Mouse (Mus musculus) cerebellum, adult (tissue): ENCODE results near the gene Rassf5.

ENCODE experiments used
- ATAC-seq: cut with Nextera tagmentation; 2 replicates; pipeline ENCODE4 v1.9.2; 2017; ENCODE audit warnings: mild to moderate bottlenecking, moderate library complexity, mixed read lengths; ENCODE audit not compliant: insufficient number of reproducible peaks, low FRiP score, low TSS enrichment

The Rassf5 gene

DNA sequence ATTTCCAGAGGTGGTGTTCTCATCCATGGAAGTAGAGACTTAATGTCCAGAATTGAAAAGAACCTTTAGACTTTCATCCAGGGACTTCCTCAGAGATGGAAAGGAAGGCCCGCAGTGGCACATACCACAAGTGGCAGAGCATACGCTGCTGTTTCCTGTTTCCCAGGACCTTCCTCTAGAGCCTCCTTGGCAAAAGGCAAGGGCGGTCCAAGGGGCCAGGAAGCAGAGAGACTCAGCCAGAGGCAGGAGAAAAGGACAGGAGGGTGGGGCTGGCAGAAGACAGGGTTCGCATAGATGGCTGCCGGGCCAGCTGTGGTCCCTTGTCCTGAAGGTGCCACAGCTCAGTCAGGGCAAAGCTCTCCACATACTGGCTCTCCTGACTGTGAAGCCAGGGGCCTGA lies 32.1 kb downstream of the Rassf5 start:
- ATAC-seq: no peak

GRCm38 (mm10) chr1:131211655-131212054 lies 33.4 kb downstream of the Rassf5 start:
- ATAC-seq: no peak

DNA sequence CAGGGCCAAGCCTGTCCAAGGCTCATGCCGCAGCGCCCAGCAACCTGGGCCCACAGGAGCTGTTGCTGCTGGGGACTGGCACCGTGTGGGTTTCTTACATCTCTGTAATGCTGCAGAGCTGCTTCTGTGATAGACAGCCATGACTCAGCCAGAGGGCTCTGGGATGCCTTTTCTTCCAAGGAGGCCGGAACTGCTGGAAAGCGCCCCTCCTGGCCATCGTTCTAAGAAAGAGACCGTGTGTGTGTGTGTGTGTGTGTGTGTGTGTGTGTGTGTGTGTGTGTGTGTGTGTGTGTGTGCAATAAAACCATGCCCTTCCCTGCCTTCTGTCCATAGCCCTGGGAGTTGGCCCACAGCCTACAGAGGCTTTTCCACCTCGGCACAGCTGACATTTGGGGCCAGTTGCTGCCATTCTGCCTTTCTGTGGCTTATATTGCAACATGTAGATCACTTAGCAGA lies 35.1 kb downstream of the Rassf5 start:
- ATAC-seq: no peak

GRCm38 (mm10) chr1:131208800-131209199 lies 36.3 kb downstream of the Rassf5 start:
- ATAC-seq: no peak

GRCm38 (mm10) chr1:131208081-131208480 lies 37.0 kb downstream of the Rassf5 start:
- no peak for ATAC-seq

DNA sequence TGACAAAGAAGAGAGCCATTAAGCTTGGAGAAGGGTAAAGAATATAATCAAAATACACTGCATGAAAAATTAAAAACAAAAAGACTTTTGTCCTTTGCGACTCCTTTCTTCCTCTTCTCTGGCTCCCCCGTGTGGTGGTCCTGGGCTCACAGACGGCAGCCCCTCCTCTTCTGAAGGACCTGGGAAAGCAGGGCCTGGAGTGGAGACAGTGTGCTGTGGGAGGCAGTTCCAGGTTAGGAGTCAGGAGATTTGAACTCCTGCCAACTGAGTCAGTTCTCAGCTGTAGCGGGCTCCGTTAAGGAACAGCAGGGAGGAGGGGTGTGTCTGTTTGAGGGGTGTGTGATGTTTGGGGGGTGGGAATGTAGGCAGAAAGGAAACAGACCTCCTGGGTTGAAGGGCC lies 37.5 kb downstream of the Rassf5 start:
- ATAC-seq: no peak

GRCm38 (mm10) chr1:131206342-131206741 lies 38.7 kb downstream of the Rassf5 start:
- ATAC-seq: no peak

DNA sequence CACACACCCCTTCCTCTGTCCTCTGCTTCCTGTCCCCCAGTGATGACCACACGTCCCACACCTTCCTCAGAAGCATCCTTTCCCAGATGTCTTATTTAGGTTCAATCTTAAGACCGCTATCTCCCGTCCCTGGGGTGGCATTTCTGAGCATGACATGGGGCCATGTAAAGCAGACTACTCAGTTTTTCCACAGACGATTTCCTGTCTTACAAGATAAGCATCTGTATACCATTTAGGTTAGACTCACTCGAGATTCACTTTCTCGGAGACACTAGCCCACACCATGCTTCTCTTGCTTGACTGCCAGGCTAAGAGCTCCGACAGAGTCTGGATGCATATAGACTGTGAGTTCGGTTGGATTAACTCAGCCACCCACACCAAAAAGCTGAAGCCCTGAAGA lies 40.6 kb downstream of the Rassf5 start:
- ATAC-seq: no peak

GRCm38 (mm10) chr1:131201391-131201790 lies 43.7 kb downstream of the Rassf5 start:
- no peak for ATAC-seq

DNA sequence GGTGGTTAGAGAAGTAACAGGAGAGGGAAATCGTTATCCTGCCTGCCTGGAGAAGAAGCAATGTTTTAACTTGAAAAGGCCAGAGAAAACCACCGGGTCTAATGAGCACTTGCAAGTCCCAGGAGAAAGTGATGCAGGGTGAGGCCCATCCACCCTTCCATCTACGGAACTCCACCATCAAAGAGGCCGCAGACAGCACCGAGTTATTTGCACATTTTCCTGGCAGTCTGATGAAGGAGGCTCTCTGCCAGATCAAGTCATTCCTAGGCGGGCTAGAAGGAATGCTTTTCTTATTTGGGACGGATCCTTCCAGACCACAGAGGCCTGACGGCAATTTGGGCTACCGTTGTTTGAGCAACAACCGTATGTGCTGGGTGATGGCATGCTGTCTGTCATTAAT lies 44.5 kb downstream of the Rassf5 start:
- no peak for ATAC-seq

- ATAC-seq: no peak
These were observed 45.1 kb downstream of the Rassf5 start for GRCm38 (mm10) chr1:131199976-131200375.

DNA sequence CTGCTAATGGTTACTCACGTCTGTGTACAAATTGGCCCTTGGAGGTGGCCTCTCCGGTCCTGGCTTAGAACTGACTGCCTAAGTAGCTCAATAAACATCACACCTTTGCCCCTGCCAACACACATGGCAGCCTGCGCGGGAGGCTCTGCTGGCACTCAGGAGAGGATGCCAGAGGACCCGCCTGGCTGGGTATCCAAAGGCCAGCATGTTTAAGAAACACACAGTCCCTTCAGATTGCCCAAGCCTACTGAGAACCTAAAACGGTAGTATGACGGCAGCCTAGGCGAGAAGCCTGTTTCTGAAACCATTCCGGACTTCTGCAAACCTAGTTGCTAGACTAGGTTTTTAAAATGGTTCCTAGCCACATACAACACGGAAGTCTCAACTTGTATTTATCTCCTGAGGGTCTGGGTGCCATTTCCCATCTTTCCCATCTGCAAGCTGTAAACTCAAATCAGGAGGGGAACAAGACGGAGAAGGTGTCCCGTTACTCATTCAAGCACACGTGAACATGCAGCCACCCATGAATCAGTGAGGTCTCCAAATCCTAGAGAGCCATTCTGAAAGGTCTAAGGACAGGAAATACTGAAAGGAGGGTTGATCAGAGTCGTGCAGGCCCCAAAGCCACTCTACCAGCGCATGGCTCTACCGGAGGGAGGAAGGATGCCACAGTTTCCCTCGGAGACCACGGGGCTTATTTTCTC lies 45.8 kb downstream of the Rassf5 start:
- 0 out of 2 replicates have a peak, but pooled peaks have one; percentile 18 for ATAC-seq

- no peak for ATAC-seq
These were observed 46.6 kb downstream of the Rassf5 start for GRCm38 (mm10) chr1:131198417-131198960.

DNA sequence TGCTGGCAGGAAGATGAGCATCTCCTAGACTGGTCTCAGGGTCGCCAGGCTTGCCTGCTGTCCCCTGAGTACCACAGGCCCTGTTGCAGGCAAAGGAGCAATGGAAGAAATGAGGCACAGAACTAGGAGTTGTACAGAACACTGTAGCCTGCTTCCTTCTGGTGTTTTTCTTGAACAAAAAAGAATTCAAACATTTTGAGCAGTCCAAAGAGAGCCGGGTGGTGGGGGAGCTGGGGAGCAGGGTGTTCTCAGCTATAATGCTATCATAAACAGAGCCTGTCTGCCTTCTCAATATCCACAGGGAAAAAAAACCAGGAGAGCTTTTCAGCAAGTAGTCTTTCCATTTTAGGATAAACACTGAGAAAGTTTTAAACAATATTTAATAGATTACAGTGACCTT lies 49.0 kb downstream of the Rassf5 start:
- ATAC-seq: no peak

- no peak for ATAC-seq
These were observed 49.4 kb downstream of the Rassf5 start for GRCm38 (mm10) chr1:131195653-131196052.

DNA sequence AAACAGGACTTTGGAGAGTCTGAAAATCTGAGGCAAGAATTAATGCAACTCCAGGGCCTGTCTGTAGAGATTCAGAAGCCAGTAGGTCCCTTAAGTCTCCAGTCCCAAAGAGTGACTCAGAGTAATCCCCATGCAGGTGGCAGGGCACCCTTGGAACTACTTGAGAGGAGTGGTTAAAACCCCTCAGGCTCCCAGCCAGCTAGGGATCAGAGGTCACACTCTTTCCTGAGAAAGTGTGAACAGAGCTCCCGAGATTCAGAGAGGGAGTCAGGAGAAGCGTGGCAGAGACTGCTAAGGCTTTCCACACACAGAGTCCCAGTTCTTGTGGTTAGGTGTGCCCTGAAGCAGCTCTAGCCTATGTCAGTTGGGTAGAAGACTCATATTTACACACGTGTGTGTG lies 51.3 kb downstream of the Rassf5 start:
- no peak for ATAC-seq

GRCm38 (mm10) chr1:131188655-131189054 lies 56.4 kb downstream of the Rassf5 start:
- no peak for ATAC-seq

DNA sequence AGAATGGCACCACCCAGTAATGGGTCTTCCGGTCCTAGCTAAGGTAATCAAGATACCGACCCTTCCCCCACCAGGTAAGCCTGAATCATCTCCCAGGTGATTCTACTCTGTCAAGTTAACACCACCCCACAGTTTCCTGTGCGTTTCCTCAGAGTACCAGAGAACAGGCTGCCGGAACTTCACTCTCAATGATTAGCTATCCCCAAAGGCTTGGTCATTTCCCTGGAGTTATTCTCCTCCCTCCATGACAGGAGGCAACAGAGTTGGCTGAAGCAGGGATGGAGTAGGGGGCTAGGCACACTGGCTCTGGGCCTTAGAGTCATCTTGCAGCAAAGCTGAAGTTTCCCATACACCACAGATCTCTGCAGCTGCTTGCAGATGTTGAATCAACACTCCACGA lies 57.2 kb downstream of the Rassf5 start:
- ATAC-seq: no peak

DNA sequence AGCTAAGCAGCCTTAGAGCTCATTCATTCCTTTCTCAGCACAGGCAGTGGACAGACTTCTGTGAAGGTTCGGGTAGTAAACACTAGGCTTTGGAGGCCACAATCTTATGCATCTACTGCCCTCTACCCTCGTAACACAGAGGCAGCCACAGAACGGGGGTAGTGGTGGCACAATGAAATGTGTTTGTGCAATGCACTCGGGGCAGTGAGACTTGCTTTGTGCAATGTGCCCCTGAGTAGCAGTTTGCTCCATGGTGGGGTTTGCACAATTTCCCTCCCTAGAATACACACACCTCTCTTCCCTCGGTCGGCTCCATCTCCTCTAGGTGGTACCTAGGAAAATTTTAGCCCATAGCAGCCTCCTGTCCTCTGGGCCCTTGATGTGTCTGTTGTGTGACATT lies 58.1 kb downstream of the Rassf5 start:
- ATAC-seq: no peak

DNA sequence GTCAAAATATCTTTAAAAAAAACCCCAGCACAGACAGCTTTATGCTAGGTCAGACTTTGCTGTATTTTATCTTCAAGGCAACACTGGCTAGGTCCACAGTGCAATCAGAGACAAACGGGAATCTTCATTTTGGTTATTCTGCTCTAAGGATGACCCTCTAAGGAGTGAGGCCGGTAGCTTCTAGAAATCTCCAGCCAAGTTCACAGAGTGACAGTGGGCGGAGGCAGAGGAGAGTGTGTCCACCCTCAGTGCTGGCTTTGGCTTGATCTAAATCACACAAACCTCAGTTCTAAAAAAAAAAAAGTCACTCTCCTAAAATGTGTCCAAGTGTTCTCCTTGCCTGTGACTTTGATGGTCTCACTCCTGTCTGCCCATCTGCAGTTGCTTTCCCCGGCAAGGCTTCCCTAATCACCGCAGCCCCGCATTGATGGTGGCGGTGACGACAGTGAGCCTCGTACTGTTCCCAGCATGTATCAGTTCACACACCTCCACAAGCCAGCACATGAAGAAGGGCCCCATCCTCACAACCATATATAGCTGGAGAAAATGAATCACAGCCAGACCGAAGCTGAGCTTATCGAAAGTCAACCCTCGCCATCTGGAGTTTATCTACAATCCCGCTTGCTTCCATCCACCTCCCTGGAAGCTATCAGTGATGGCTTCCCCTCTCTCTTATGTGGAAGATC lies 59.1 kb downstream of the Rassf5 start:
- ATAC-seq: no peak

- no peak for ATAC-seq
These were observed 60.0 kb downstream of the Rassf5 start for GRCm38 (mm10) chr1:131184956-131185660.
